ENCODE assay signal across 27 mouse cellular contexts in the genomic region with DNA sequence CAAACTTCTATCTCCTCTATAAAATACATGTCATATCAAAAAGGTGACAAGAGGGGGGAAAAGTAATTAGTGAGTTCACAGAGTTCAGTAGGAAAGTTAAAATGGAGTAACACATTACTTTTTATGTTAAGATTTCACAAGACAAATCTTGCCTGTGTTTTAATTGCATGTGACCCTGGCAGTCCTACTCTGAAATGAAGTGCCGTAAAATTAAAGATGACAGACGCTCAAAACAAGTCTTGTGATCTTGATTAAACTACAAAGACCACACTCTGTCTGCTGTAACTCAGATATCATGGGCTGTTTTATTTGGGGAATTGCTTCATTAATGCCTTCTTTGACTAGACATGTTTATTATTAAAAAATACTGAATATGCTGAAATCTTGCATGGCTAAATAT.
A peak's percentile ranks its signal among the peaks of the same experiment; 100 is the strongest.
DNase-seq lines count a peak whose midpoint lies in the region; ATAC-seq and TF ChIP-seq lines count a peak whose summit lies in the region.
"Had no signal": no experiment of that assay in that cellular context is flagged by ENCODE, and none has a peak within 500 bp of the region (broad histone marks: within the 10 kb centered on the region; RNA-seq: fewer than 3 reads in every experiment).

No protein-coding gene starts in this region.

- no peak for TF ChIP-seq CTCF in midbrain, postnatal 0 days (IDR thresholded peaks at IDR 0.05)

- no peak for DNase-seq in lung, adult 18-20 months
- DNase-seq in midbrain, postnatal 0 days (ENCODE audit: low spot score), result no peak
- peak; percentile 32 for DNase-seq in lung, postnatal 25 days (ENCODE audit: low spot score)
- peak; percentile 32 for DNase-seq in retina, embryonic 14.5 days (ENCODE audit: low spot score)
- no peak for DNase-seq in neural tube, embryonic 10.5 days (ENCODE audit: extremely low spot score, low spot score)
- DNase-seq: adrenal gland, adult 2 months; adrenal gland, postnatal 14 days; cerebellum, adult 11 months; cerebellum, adult 2 months; cerebellum, postnatal 10 days; cerebellum, postnatal 36 days; gastrocnemius, postnatal 25 days; heart, adult 18-20 months; heart, postnatal 10 days; heart, postnatal 36 days had no signal

- ATAC-seq in lung, embryonic 15.5 days (ENCODE audit: borderline replicate concordance, extremely low read depth, low FRiP score, low TSS enrichment), result peak; percentile 76; the same call in 1 of the 2 replicates
- ATAC-seq in midbrain, embryonic 12.5 days (ENCODE audit: low FRiP score, low read depth), result 0 out of 2 replicates have a peak, but pooled peaks have one; percentile 11
- no peak for ATAC-seq in midbrain, postnatal 0 days (ENCODE audit: low FRiP score)
- no peak for ATAC-seq in megakaryocyte-erythroid progenitor cell, adult 5-6 weeks (replicated peaks; ENCODE audit: low FRiP score, low TSS enrichment, poor library complexity, severe bottlenecking)
- ATAC-seq: CD4-positive, CD25-positive, alpha-beta regulatory T cell, adult 4 months; forebrain, embryonic 15.5 days had no signal

- no peak overlapping the region for H3K27ac ChIP-seq in lung, embryonic 15.5 days
- H3K27ac ChIP-seq in midbrain, embryonic 12.5 days (replicated peaks), result no peak overlapping the region
- H3K27ac ChIP-seq in midbrain, postnatal 0 days (ENCODE audit: low read depth, low read length), result no peak overlapping the region
- H3K27ac ChIP-seq: embryonic facial prominence, embryonic 13.5 days; forebrain, embryonic 12.5 days; heart, embryonic 15.5 days had no signal

- peaks cover 15% of the 10 kb centered on the region; the same call in 1 of the 2 replicates for H3K4me1 ChIP-seq in lung, embryonic 15.5 days
- peaks cover 14% of the 10 kb centered on the region for H3K4me1 ChIP-seq in midbrain, embryonic 12.5 days
- no peaks in the 10 kb centered on the region for H3K4me1 ChIP-seq in midbrain, postnatal 0 days (ENCODE audit: insufficient read depth, low read length)
- H3K4me1 ChIP-seq: heart, embryonic 12.5 days; heart, embryonic 15.5 days had no signal

- no peak overlapping the region for H3K4me3 ChIP-seq in lung, embryonic 15.5 days
- H3K4me3 ChIP-seq in midbrain, embryonic 12.5 days, result no peak overlapping the region
- no peak overlapping the region for H3K4me3 ChIP-seq in midbrain, postnatal 0 days (ENCODE audit: low read depth, low read length)
- H3K4me3 ChIP-seq: embryonic facial prominence, embryonic 10.5 days; embryonic facial prominence, embryonic 13.5 days; erythroblast, embryonic 14.5 days; forebrain, embryonic 12.5 days; forebrain, embryonic 15.5 days; heart, embryonic 12.5 days; heart, embryonic 15.5 days; hindbrain, embryonic 10.5 days had no signal

- no peak overlapping the region for H3K4me2 ChIP-seq in lung, embryonic 15.5 days
- H3K4me2 ChIP-seq in midbrain, embryonic 12.5 days (replicated peaks), result no peak overlapping the region
- no peak overlapping the region for H3K4me2 ChIP-seq in midbrain, postnatal 0 days (ENCODE audit: low read depth, low read length, poor library complexity, severe bottlenecking)
- H3K4me2 ChIP-seq: embryonic facial prominence, embryonic 13.5 days; forebrain, embryonic 12.5 days; forebrain, embryonic 15.5 days; heart, embryonic 12.5 days; heart, embryonic 15.5 days had no signal

- H3K27me3 ChIP-seq in lung, embryonic 15.5 days, result no peaks in the 10 kb centered on the region
- no peaks in the 10 kb centered on the region for H3K27me3 ChIP-seq in midbrain, embryonic 12.5 days
- no peaks in the 10 kb centered on the region for H3K27me3 ChIP-seq in midbrain, postnatal 0 days (ENCODE audit: insufficient read depth, low read length)
- H3K27me3 ChIP-seq: forebrain, embryonic 15.5 days; heart, embryonic 12.5 days; heart, embryonic 15.5 days had no signal

- no peaks in the 10 kb centered on the region for H3K36me3 ChIP-seq in lung, embryonic 15.5 days
- no peaks in the 10 kb centered on the region for H3K36me3 ChIP-seq in midbrain, embryonic 12.5 days
- no peaks in the 10 kb centered on the region for H3K36me3 ChIP-seq in midbrain, postnatal 0 days (ENCODE audit: insufficient read depth, low read length)
- H3K36me3 ChIP-seq: embryonic facial prominence, embryonic 10.5 days; embryonic facial prominence, embryonic 13.5 days; forebrain, embryonic 12.5 days; forebrain, embryonic 15.5 days; heart, embryonic 12.5 days; heart, embryonic 15.5 days; hindbrain, embryonic 10.5 days had no signal

- no peaks in the 10 kb centered on the region for H3K9me3 ChIP-seq in lung, embryonic 15.5 days
- H3K9me3 ChIP-seq in midbrain, embryonic 12.5 days, result no peaks in the 10 kb centered on the region
- H3K9me3 ChIP-seq in midbrain, postnatal 0 days (ENCODE audit: low read length), result no peaks in the 10 kb centered on the region
- H3K9me3 ChIP-seq: embryonic facial prominence, embryonic 10.5 days; embryonic facial prominence, embryonic 13.5 days; forebrain, embryonic 12.5 days; forebrain, embryonic 15.5 days; heart, embryonic 12.5 days; heart, embryonic 15.5 days; hindbrain, embryonic 10.5 days had no signal

- H3K9ac ChIP-seq in lung, embryonic 15.5 days, result no peak overlapping the region
- no peak overlapping the region for H3K9ac ChIP-seq in midbrain, embryonic 12.5 days (replicated peaks)
- H3K9ac ChIP-seq in midbrain, postnatal 0 days (replicated peaks; ENCODE audit: low read length, poor library complexity, severe bottlenecking), result no peak overlapping the region
- H3K9ac ChIP-seq: embryonic facial prominence, embryonic 13.5 days; forebrain, embryonic 12.5 days; forebrain, embryonic 15.5 days; heart, embryonic 12.5 days; heart, embryonic 15.5 days had no signal

- WGBS in lung, embryonic 15.5 days, result 35% methylated on average over 2 of the region's 2 CpGs
- WGBS in midbrain, embryonic 12.5 days, result 48% methylated on average over 2 of the region's 2 CpGs
- 49% methylated on average over 2 of the region's 2 CpGs for WGBS in midbrain, postnatal 0 days

Comparison
In these comparisons a context has a peak if more than half of its experiments do, and no peak if none do; other contexts are left out.
1. ATAC-seq: peak in lung, embryonic 15.5 days (single experiment) and midbrain, embryonic 12.5 days (single experiment); none in midbrain, postnatal 0 days (single experiment) and megakaryocyte-erythroid progenitor cell, adult 5-6 weeks (single experiment).
2. DNase-seq: peak in lung, postnatal 25 days (single experiment) and retina, embryonic 14.5 days (single experiment); none in lung, adult 18-20 months (0 of 2), midbrain, postnatal 0 days (single experiment) and neural tube, embryonic 10.5 days (single experiment).